Mouse (Mus musculus): Measurements from ENCODE around the gene Rnf146.

- TF ChIP-seq CTCF (IDR thresholded peaks at IDR 0.05; ENCODE audit: low read depth), result no peak
- no peak for TF ChIP-seq EP300 (IDR thresholded peaks at IDR 0.05; ENCODE audit: low read depth)
These were observed 19.3 kb upstream of the Rnf146 start for GRCm38 (mm10) chr10:29381558-29381957.
